Mouse (Mus musculus): ENCODE measurements around the gene Pip5k1b.
A peak's percentile ranks its signal among the peaks of the same experiment; 100 is the strongest.

Pip5k1b gene

DNA sequence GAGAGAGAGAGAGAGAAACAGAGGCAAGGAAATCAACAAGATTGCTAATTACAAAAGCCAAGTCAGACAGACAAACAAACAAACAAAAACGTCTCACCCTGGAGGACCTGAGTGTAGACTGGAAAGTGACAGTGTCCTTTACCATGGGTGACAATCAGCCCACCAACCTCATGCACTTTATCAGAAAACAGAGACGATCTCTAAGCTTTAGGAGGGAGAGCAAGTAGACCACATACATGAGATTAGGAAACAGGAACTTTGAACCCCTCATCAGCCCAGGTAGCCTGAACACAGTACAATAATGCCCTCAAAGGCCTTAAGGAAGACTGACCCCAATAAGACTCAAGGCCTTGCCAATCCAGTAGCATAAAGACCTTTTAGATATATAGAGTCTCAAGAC, 227.8 kb downstream of the Pip5k1b start:
- DNase-seq, result no peak

- no peak for DNase-seq
Measured at GRCm38 (mm10) chr19:24326969-24327368, 228.7 kb downstream of the Pip5k1b start.

DNA sequence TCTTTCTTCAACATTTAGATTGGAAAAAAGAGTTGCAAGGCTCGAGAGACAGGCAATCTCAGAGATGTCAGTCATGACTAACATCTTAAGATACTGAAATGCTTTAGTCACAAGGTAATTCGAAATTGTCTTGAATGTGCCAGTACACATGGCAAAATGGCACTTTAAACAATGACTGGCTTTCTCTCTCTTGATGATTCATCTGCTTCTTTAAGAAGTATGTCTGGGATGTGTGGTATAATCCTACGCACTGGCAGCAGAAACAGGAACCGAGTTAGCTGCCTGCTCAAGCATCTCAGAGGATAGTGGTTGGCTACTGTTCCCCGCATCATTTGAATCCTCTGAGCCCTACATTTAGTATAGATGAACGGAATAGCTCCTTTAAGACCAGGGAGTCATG, 230.0 kb downstream of the Pip5k1b start:
- no peak for DNase-seq

DNA sequence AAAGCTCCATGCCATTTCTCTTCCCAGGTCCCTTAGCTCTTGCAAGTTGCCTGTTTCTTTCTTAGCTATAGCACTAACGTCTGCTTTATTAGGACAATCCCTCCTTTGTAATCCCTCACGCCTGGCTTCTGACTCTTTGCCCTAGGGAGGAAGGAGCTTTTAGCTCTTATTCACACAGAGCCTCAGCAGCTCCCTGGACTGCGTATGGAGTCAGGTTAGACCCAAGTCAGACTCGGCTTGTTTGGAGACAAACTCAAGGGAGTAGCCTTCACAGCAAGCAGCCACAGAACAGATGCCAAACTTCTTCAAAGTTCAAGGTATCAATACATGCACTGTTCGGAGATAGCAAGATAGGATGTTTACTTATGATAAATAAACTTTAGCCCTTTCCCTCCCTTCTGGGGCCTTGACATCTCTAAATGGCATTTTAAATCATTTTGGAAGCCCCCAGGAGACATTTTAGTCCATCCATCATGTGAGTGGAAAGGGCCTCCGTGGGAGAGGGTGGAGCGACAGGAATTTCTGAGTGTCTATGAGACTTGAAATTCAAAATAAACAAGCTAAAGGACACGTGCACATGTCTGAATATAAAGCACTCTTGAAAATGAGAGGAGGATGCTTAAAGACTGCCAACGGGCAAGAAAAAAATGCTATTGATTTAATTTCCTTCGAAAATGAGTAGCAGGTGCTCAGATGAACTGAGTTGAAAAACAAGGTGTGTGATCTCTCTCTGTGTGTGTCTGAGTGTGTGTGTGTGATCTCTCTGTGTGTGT, 231.6 kb downstream of the Pip5k1b start:
- DNase-seq, result no peak

GRCm38 (mm10) chr19:24321900-24322311, 233.8 kb downstream of the Pip5k1b start:
- DNase-seq, result no peak

- DNase-seq, result no peak
Measured at GRCm38 (mm10) chr19:24321211-24321899, 234.3 kb downstream of the Pip5k1b start.

GRCm38 (mm10) chr19:24318172-24318571, 237.5 kb downstream of the Pip5k1b start:
- DNase-seq, result no peak

DNA sequence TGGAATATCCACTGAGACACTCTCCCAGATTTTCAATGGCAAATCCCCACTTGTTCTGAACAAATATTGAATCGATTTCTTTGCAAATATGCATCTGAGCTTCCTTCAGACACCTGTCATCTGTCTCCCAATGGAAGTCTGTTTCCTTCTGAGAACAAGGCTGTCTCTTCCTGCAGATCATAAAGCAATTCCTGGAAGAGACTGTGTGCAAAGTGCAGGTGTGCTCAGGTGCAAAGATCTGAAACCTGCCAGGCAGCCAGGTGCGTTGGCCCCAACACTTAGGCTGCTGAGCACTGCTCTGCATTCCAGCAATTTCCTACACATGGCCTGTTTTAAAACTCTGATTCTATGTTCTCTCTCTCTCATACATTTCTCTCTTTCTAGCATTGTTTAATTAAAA, 237.9 kb downstream of the Pip5k1b start:
- no peak for DNase-seq

DNA sequence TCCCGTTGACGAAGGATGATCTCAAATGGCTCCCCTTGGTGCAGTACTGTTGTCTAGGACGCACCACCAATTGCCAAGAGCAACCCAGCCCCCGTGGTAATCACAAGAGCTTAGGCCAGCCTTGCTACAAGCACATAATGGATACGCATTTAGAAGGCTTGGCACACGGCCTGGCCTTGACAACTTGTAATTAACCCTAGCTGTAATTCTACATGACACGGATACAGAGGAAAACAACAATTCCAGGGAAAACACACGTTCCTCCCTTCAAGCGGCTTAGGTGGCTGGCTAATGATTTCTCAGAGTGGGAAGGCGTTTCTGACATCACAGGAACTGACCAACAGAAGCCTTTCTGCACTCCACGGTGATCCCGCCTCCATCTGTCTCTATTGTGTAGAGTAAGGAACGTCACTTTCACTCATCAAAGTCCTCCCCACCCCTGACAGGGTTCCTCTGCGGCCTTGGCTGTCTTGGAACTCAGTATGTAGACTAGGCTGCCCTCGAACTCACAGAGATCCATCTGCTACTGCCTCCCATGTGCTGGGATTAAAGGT, 238.6 kb downstream of the Pip5k1b start:
- peak; percentile 51 for DNase-seq

DNA sequence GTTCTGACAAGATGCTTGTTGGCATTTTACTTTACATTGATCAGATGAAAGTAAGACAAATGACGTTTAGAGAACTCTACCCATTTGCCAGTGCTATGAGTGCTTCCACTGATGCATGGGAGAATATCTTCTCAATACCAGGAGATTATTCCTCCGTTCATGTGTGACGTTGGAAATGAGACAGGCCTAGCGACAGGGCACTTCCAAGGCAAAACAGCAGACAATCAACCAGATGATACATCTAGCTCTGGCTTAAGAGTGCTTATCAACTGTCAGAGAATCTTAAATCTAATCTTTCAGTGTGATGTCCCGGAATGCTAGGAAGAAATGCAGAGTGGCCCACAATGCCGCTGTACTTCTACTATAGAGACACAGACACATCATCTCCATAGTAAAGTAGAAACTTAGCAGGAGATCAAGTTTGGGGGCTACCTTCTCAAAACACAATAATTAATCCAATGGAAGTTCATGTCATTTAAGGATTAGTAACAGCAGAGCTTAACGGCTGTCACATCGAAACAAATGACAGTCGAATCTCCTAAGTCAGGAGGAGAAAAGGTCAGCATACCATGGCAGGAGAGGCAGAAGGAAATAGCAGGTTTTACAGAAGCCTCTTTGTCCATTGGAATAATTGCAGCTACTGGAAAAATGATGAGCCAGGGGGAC, 239.5 kb downstream of the Pip5k1b start:
- no peak for DNase-seq

GRCm38 (mm10) chr19:24315234-24315633, 240.4 kb downstream of the Pip5k1b start:
- DNase-seq, result no peak

DNA sequence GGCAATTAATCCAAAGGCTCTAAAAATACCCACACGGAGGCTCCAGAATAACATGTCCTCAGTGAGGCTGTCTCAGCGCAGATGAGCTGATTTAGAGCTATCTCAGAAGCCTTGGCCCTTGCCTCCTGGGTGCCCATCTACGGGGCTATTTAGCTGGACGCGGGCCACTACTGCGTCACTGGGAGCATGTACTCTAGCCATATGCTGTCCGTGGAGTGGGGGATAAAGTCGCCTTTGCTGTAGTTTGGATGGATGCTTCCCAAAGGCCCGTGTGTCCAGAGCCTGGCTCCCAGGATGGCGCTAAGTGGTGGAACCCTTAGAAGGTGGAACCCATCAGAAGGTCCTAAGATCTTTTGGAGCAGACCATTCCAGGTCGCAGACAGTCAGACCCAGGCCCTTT, 241.0 kb downstream of the Pip5k1b start:
- DNase-seq, result peak; percentile 76

DNA sequence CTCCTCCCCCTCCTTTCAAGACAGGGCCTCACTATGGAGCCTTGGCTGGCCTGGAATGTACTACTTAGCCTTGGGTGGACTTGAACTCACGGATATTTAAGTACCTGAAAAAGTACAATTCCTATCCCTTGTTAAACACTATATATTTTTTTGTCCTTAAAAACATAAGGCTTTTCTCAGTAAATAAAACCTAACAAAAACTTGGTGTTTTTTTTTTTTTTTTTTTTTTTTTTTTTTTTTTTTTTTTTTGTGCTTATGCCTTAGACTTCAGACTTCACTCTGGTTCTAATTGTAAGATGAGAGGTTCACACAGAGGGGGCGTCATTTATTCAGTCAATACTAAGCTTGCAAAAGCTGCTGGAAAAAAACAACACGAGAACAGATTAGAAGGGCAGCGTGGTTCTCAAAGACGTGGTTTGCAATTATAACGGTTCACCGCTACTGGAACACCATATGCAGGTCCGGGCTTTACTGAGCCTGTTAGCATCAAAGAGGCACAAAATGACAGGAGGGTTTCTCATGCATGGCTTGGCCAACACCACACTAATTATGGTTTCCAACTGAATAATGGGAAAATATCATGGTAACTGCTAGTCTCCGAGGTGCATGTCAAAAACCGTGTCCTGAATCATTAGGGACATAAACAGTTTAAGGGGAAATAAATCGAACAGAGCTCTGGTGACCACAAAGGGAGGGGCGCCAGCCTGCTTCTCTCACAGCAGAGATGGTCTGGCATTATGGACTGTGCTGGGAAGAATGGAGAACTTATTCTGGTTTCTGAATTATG, 242.9 kb downstream of the Pip5k1b start:
- peak; percentile 76 for DNase-seq

- DNase-seq, result no peak
Measured at GRCm38 (mm10) chr19:24312046-24312445, 243.6 kb downstream of the Pip5k1b start.

GRCm38 (mm10) chr19:24308305-24308705, 247.4 kb downstream of the Pip5k1b start:
- peak; percentile 77 for DNase-seq

- peak; percentile 61 for DNase-seq
Measured at GRCm38 (mm10) chr19:24307271-24308221, 248.1 kb downstream of the Pip5k1b start.

GRCm38 (mm10) chr19:24306351-24306750, 249.3 kb downstream of the Pip5k1b start:
- no peak for DNase-seq

DNA sequence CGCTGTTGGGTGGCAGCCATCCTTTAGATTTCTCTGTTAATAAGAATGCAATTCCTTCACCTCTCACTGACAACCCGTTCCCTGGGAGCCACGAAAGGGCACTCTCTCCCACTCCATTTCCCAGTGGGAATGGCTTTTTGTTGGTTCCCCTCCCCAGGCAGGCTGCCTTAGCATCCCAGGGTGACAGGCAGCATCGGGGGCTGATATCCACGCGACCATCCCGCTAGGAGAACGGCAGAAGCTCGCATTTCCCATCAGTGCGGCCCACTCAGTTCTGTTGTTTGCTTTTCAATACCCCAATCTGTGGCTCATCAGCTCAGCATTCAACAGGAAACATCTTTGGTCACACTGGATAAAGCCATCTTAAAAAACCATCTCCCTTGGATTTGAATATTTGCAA, 253.5 kb downstream of the Pip5k1b start:
- no peak for DNase-seq

DNA sequence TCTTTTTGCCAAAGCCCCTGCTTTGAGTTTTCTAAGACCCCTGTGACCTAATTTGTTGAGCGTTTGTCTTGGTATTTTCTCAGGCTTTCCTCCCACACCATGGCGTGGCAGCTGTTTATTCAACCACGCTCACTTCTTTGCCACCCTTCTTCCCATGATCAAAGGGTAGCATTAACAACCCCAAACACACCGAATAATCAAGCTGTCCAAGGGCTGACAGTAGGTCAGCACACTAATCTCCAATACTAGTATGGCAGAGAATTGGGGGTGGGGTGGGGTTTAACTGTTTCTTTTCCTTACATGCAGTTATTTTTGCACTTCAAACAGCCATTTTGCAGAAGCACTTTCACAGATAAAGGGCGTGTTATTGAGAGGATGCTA, 253.9 kb downstream of the Pip5k1b start:
- no peak for DNase-seq

- peak; percentile 73 for DNase-seq
Measured at GRCm38 (mm10) chr19:24300994-24301767, 254.5 kb downstream of the Pip5k1b start.

- no peak for DNase-seq
Measured at GRCm38 (mm10) chr19:24293537-24293936, 262.1 kb downstream of the Pip5k1b start.
